Comparison of ENCODE assay signal across 8 mouse cellular contexts in the genomic region with DNA sequence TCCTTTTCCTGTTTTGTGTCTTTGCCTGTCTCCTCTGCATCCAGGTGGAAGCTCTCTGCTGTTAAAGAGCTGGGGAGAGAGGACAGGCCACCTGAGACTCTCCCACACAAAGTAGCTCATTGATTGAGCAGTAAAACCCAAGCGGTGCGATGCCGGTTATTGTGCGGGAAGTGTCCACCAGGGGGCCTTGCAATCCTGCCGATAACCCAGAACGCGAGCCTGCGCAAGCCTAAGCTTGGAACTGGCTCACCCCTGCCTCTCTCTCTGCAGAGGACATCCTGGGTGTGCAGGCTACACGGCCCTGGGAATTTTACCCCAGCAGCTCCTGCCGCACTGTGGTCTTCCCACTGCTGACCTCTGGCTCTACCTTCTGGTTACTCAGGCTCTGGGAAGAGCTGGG. TPM values are rescaled to one million over a fixed set of nuclear protein-coding genes. Genes with fewer than 3 reads are reported as not detected.
DNase-seq lines count a peak whose midpoint lies in the region; ATAC-seq lines count a peak whose summit lies in the region.

No protein-coding gene starts in this region.

- intact Hi-C loops in left cerebral cortex, postnatal 36 days (cut with DNase I), result no loop called here

- DNase-seq in left cerebral cortex, adult 18-20 months (ENCODE audit: low spot score in 2 of 2), result peak; percentile 84 to 85
- no peak for DNase-seq in left cerebral cortex, adult 11 months (ENCODE audit: low spot score)
- peak; percentile 88 to 91 for DNase-seq in cerebellum, postnatal 10 days
- peak; percentile 80 to 83 for DNase-seq in frontal cortex, postnatal 36 days (ENCODE audit: low spot score in 2 of 2)
- DNase-seq in left cerebral cortex, postnatal 36 days (ENCODE audit: low spot score in 2 of 2), result peak; percentile 70 to 80
- DNase-seq in spleen, postnatal 14 days (ENCODE audit: low spot score in 2 of 2), result peak; percentile 53 to 76

- ATAC-seq in inflammation-experienced regulatory T-cells, adult 6 months, result peak; percentile 59
- peak; percentile 60; the same call in 1 of the 2 replicates for ATAC-seq in monocyte, adult 5-6 weeks (replicated peaks; ENCODE audit: insufficient number of reproducible peaks, low FRiP score, low TSS enrichment, poor library complexity, severe bottlenecking)

RNA-seq across cellular contexts. Expression of a gene that starts 4.3 kb away (rescaled TPM):
- total RNA-seq in left cerebral cortex, adult 18-20 months (2021), result 10 to 100 TPM; 39.5 to 42.0 TPM
- 10 to 100 TPM in 1 of 3 experiments, 1 to 10 TPM in 1, under 1 TPM in 1; 0.54 to 12.2 (median 3.0) TPM for polyA plus RNA-seq in inflammation-experienced regulatory T-cells, adult 6 months (2017; shearing (Covaris generic))
- total RNA-seq in left cerebral cortex, postnatal 36 days (2021), result 10 to 100 TPM; 39.7 to 51.9 TPM
- total RNA-seq in monocyte, adult 5-6 weeks (2017), result 6.4 to 10.0 TPM (median 7.6 TPM) in 3 replicates

RNA-seq across cellular contexts. Expression of a gene that starts 4.3 kb away (rescaled TPM):
- total RNA-seq in left cerebral cortex, adult 18-20 months (2021), result 10 to 100 TPM; 50.1 to 50.8 TPM
- 10 to 100 TPM; 27.3 to 45.9 (median 35.4) TPM for polyA plus RNA-seq in inflammation-experienced regulatory T-cells, adult 6 months (2017; shearing (Covaris generic))
- 10 to 100 TPM; 47.7 to 49.7 TPM for total RNA-seq in left cerebral cortex, postnatal 36 days (2021)
- total RNA-seq in monocyte, adult 5-6 weeks (2017), result 25.7 to 26.9 TPM (median 26.0 TPM) in 3 replicates

RNA-seq across cellular contexts. Expression of a gene that starts 10.3 kb away (rescaled TPM):
- total RNA-seq in left cerebral cortex, adult 18-20 months (2021), result 10 to 100 TPM; 20.3 to 23.5 TPM
- polyA plus RNA-seq in inflammation-experienced regulatory T-cells, adult 6 months (2017; shearing (Covaris generic)), result under 1 TPM in 1 of 3 experiments, not detected in 2; 0.36 TPM
- 10 to 100 TPM; 18.6 to 35.3 TPM for total RNA-seq in left cerebral cortex, postnatal 36 days (2021)
- 0.19 TPM in 1 of 3 replicates, not detected in the others for total RNA-seq in monocyte, adult 5-6 weeks (2017)

RNA-seq across cellular contexts. Expression of a gene that starts 59.1 kb away (rescaled TPM):
- total RNA-seq in left cerebral cortex, adult 18-20 months (2021), result 10 to 100 TPM; 46.3 to 48.8 TPM
- 10 to 100 TPM; 11.1 to 12.7 (median 12.3) TPM for polyA plus RNA-seq in inflammation-experienced regulatory T-cells, adult 6 months (2017; shearing (Covaris generic))
- 10 to 100 TPM; 45.8 to 49.3 TPM for total RNA-seq in left cerebral cortex, postnatal 36 days (2021)
- 11.9 to 24.6 TPM (median 17.9 TPM) in 3 replicates for total RNA-seq in monocyte, adult 5-6 weeks (2017)

Comparison
In these comparisons a context has a peak if more than half of its experiments do, and no peak if none do; other contexts are left out.
1. RNA of a gene that starts 10.3 kb away (total RNA-seq): 18.6 to 35.3 TPM in left cerebral cortex, postnatal 36 days and 20.3 to 23.5 TPM in left cerebral cortex, adult 18-20 months; 0.19 TPM in monocyte, adult 5-6 weeks; every median in the first group is over 10 times any median in the second.